Mouse (Mus musculus) cortical plate, adult 2 months (tissue): ENCODE measurements around the gene Xylt1.

Source experiments
- CTCF ChIP-seq: fragments of 200-500 bp; IDR thresholded peaks from 2 replicates; pipeline ENCODE4 v1.5.1; 2011; ENCODE audit warnings: mild to moderate bottlenecking, control low read depth, low read length; ENCODE audit not compliant: insufficient read depth; ENCODE audit errors: extremely low read depth
- POLR2A ChIP-seq: fragments of 200-500 bp; IDR thresholded peaks from 2 replicates; pipeline ENCODE4 v1.6.1; 2011; ENCODE audit warnings: mild to moderate bottlenecking, low read length, control low read depth; ENCODE audit not compliant: insufficient read depth; ENCODE audit errors: extremely low read depth

- no peak for TF ChIP-seq POLR2A
- no peak for TF ChIP-seq CTCF
Measured at GRCm38 (mm10) chr7:117616277-117616676, 235.5 kb downstream of the Xylt1 start.
